Comparison of ENCODE assay signal across 8 mouse cellular contexts in the genomic region with DNA sequence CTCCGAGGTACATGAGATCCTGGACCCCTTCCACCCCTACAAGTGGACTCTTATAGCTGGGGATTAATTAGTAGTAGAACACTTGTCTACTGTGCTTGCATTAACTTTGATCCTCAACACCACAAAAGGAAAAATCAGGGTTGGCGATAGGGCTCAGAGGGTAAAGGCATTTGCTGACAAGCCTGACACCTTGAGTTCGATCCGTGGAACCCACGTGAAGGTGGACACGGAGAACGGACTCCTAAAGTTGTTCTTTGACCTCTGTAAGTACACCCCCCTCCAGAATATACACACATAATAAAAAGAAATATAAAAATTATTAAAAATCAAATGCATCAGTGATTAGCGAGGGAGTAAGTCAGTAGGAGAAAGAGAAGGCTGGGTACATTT. TPM values are rescaled to one million over a fixed set of nuclear protein-coding genes. Genes with fewer than 3 reads are reported as not detected.
DNase-seq lines count a peak whose midpoint lies in the region; ATAC-seq and TF ChIP-seq lines count a peak whose summit lies in the region.

No protein-coding gene starts in this region.

- peak; percentile 11 for DNase-seq in cerebellum, adult 11 months
- no peak for DNase-seq in cerebellum, adult 2 months
- no peak for DNase-seq in liver, embryonic 11.5 days (ENCODE audit: low spot score)
- no peak for DNase-seq in liver
- DNase-seq in limb, embryonic 10.5 days (ENCODE audit: low spot score), result no peak
- no peak for DNase-seq in T-cell, adult 2 months (ENCODE audit: low spot score)
- no peak for DNase-seq in retina, postnatal 1 day

- ATAC-seq in liver, embryonic 11.5 days (replicated peaks; ENCODE audit: low FRiP score), result peak; percentile 24
- ATAC-seq in neural tube, embryonic 12.5 days (ENCODE audit: low FRiP score, low read depth), result peak; percentile 42

- H3K9me3 ChIP-seq in liver, embryonic 11.5 days (ENCODE audit: control insufficient read depth, low read length), result no peaks in the 10 kb centered on the region
- H3K9me3 ChIP-seq in limb, embryonic 10.5 days (replicated peaks), result no peaks in the 10 kb centered on the region
- H3K9me3 ChIP-seq in neural tube, embryonic 12.5 days, result no peaks in the 10 kb centered on the region

- no peak overlapping the region for H3K4me2 ChIP-seq in liver, embryonic 11.5 days
- no peak overlapping the region for H3K4me2 ChIP-seq in neural tube, embryonic 12.5 days (replicated peaks)

- H3K4me3 ChIP-seq in cerebellum, adult 2 months (replicated peaks; ENCODE audit: insufficient read depth, low read depth, low read length), result no peak overlapping the region
- peak overlapping the region; percentile 79 for H3K4me3 ChIP-seq in liver, embryonic 11.5 days (ENCODE audit: low read depth, low read length)
- H3K4me3 ChIP-seq in limb, embryonic 10.5 days, result peak overlapping the region; percentile 88
- no peak overlapping the region for H3K4me3 ChIP-seq in neural tube, embryonic 12.5 days

- TF ChIP-seq POLR2A in cerebellum, adult 2 months (IDR thresholded peaks at IDR 0.05; ENCODE audit: borderline replicate concordance, insufficient read depth, low read length), result no peak

- no peak for TF ChIP-seq CTCF in cerebellum, adult 2 months (IDR thresholded peaks at IDR 0.05; ENCODE audit: borderline replicate concordance, insufficient read depth, low read depth, low read length)

- H3K27ac ChIP-seq in cerebellum, adult 2 months (ENCODE audit: insufficient read depth, low read length), result no peak overlapping the region
- H3K27ac ChIP-seq in liver, embryonic 11.5 days (ENCODE audit: low read depth, low read length), result no peak overlapping the region
- no peak overlapping the region; the same call in 1 of the 2 replicates for H3K27ac ChIP-seq in limb, embryonic 10.5 days
- H3K27ac ChIP-seq in neural tube, embryonic 12.5 days, result no peak overlapping the region

- H3K4me1 ChIP-seq in cerebellum, adult 2 months (ENCODE audit: control insufficient read depth, insufficient read depth, low read length), result no peaks in the 10 kb centered on the region
- H3K4me1 ChIP-seq in liver, embryonic 11.5 days (replicated peaks; ENCODE audit: control insufficient read depth, insufficient read depth, low read length), result peaks cover 4% of the 10 kb centered on the region
- H3K4me1 ChIP-seq in limb, embryonic 10.5 days, result peaks cover 11% of the 10 kb centered on the region
- H3K4me1 ChIP-seq in neural tube, embryonic 12.5 days, result peaks cover 10% of the 10 kb centered on the region

- no peaks in the 10 kb centered on the region for H3K27me3 ChIP-seq in cerebellum, adult 2 months (ENCODE audit: control insufficient read depth, insufficient read depth, low read length)
- no peaks in the 10 kb centered on the region for H3K27me3 ChIP-seq in liver, embryonic 11.5 days (replicated peaks; ENCODE audit: control insufficient read depth, insufficient read depth, low read length)
- H3K27me3 ChIP-seq in limb, embryonic 10.5 days (ENCODE audit: low read depth, poor library complexity, severe bottlenecking), result no peaks in the 10 kb centered on the region
- no peaks in the 10 kb centered on the region for H3K27me3 ChIP-seq in neural tube, embryonic 12.5 days (replicated peaks)

- peaks cover 8% of the 10 kb centered on the region; the same call in 1 of the 2 replicates for H3K36me3 ChIP-seq in liver, embryonic 11.5 days (ENCODE audit: control insufficient read depth, insufficient read depth, low read length)
- H3K36me3 ChIP-seq in limb, embryonic 10.5 days, result peaks cover 33% of the 10 kb centered on the region
- peaks cover 29% of the 10 kb centered on the region for H3K36me3 ChIP-seq in neural tube, embryonic 12.5 days

- no peak overlapping the region; the same call in 1 of the 2 replicates for H3K9ac ChIP-seq in liver, embryonic 11.5 days (ENCODE audit: low read depth, low read length)
- no peak overlapping the region for H3K9ac ChIP-seq in neural tube, embryonic 12.5 days

- 59% methylated on average over 8 of the region's 8 CpGs for WGBS in cerebellum, adult 2 months
- 65% methylated on average over 8 of the region's 8 CpGs for WGBS in liver, embryonic 11.5 days
- 68% methylated on average over 8 of the region's 8 CpGs for WGBS in limb, embryonic 10.5 days
- whole genome bisulfite sequencing in neural tube, embryonic 12.5 days, result 70% methylated on average over 8 of the region's 8 CpGs

RNA-seq across cellular contexts. Expression of gene Dtx2, which starts 0.3 kb away (rescaled TPM):
- polyA plus RNA-seq in cerebellum, adult 2 months (2012; rRNA removed), result 9.2 and 10.1 TPM in 2 replicates
- 20.0 and 20.3 TPM in 2 replicates for polyA plus RNA-seq in liver, embryonic 11.5 days (2014; fragmentation: Nextera tagmentation; extraction: Ambion mirVana)
- polyA plus RNA-seq in limb, embryonic 10.5 days (2016; fragmentation: Nextera tagmentation; extraction: Ambion mirVana), result 41.5 and 42.3 TPM in 2 replicates
- polyA plus RNA-seq in neural tube, embryonic 12.5 days (2016; fragmentation: Nextera tagmentation; extraction: Ambion mirVana), result 29.5 and 31.7 TPM in 2 replicates

RNA-seq across cellular contexts. Expression of gene Zp3, which starts 14.4 kb away (rescaled TPM):
- 0.23 and 0.33 TPM in 2 replicates for polyA plus RNA-seq in cerebellum, adult 2 months (2012; rRNA removed)
- polyA plus RNA-seq in liver, embryonic 11.5 days (2014; fragmentation: Nextera tagmentation; extraction: Ambion mirVana), result not detected in 2 replicates
- not detected in 2 replicates for polyA plus RNA-seq in limb, embryonic 10.5 days (2016; fragmentation: Nextera tagmentation; extraction: Ambion mirVana)
- polyA plus RNA-seq in neural tube, embryonic 12.5 days (2016; fragmentation: Nextera tagmentation; extraction: Ambion mirVana), result 0.15 TPM in 1 of 2 replicates, not detected in the other

RNA-seq across cellular contexts. Expression of gene Ssc4d, which starts 20.0 kb away (rescaled TPM):
- 3.3 and 4.1 TPM in 2 replicates for polyA plus RNA-seq in cerebellum, adult 2 months (2012; rRNA removed)
- polyA plus RNA-seq in liver, embryonic 11.5 days (2014; fragmentation: Nextera tagmentation; extraction: Ambion mirVana), result 3.0 and 3.1 TPM in 2 replicates
- 3.3 and 4.1 TPM in 2 replicates for polyA plus RNA-seq in limb, embryonic 10.5 days (2016; fragmentation: Nextera tagmentation; extraction: Ambion mirVana)
- polyA plus RNA-seq in neural tube, embryonic 12.5 days (2016; fragmentation: Nextera tagmentation; extraction: Ambion mirVana), result 1.4 and 1.7 TPM in 2 replicates

RNA-seq across cellular contexts. Expression of gene Upk3b, which starts 44.0 kb away (rescaled TPM):
- polyA plus RNA-seq in cerebellum, adult 2 months (2012; rRNA removed), result not detected in 2 replicates
- 15.2 and 16.6 TPM in 2 replicates for polyA plus RNA-seq in liver, embryonic 11.5 days (2014; fragmentation: Nextera tagmentation; extraction: Ambion mirVana)
- 1.5 and 5.5 TPM in 2 replicates for polyA plus RNA-seq in limb, embryonic 10.5 days (2016; fragmentation: Nextera tagmentation; extraction: Ambion mirVana)
- polyA plus RNA-seq in neural tube, embryonic 12.5 days (2016; fragmentation: Nextera tagmentation; extraction: Ambion mirVana), result 0.10 and 0.19 TPM in 2 replicates

RNA-seq across cellular contexts. Expression of gene Ywhag, which starts 59.9 kb away (rescaled TPM):
- 445 and 493 TPM in 2 replicates for polyA plus RNA-seq in cerebellum, adult 2 months (2012; rRNA removed)
- 97.3 and 99.8 TPM in 2 replicates for polyA plus RNA-seq in liver, embryonic 11.5 days (2014; fragmentation: Nextera tagmentation; extraction: Ambion mirVana)
- 197 and 203 TPM in 2 replicates for polyA plus RNA-seq in limb, embryonic 10.5 days (2016; fragmentation: Nextera tagmentation; extraction: Ambion mirVana)
- polyA plus RNA-seq in neural tube, embryonic 12.5 days (2016; fragmentation: Nextera tagmentation; extraction: Ambion mirVana), result 516 and 524 TPM in 2 replicates

Comparison
In these comparisons a context has a peak if more than half of its experiments do, and no peak if none do; other contexts are left out.
1. H3K4me3 ChIP-seq: peak in liver, embryonic 11.5 days (single experiment) and limb, embryonic 10.5 days (single experiment); none in cerebellum, adult 2 months (single experiment) and neural tube, embryonic 12.5 days (single experiment).